Mouse (Mus musculus) bone marrow macrophage, adult 2 months (primary cell): ENCODE data around the gene Pex16.

Experiments
- CTCF ChIP-seq: IDR thresholded peaks from 2 replicates; pipeline ENCODE4 v1.5.1; 2012; ENCODE audit warnings: low read depth, mild to moderate bottlenecking, low read length, moderate library complexity
- POLR2A ChIP-seq: IDR thresholded peaks from 2 replicates; pipeline ENCODE4 v1.6.1; 2012; ENCODE audit warnings: mild to moderate bottlenecking, low read depth, low read length, borderline replicate concordance

DNA sequence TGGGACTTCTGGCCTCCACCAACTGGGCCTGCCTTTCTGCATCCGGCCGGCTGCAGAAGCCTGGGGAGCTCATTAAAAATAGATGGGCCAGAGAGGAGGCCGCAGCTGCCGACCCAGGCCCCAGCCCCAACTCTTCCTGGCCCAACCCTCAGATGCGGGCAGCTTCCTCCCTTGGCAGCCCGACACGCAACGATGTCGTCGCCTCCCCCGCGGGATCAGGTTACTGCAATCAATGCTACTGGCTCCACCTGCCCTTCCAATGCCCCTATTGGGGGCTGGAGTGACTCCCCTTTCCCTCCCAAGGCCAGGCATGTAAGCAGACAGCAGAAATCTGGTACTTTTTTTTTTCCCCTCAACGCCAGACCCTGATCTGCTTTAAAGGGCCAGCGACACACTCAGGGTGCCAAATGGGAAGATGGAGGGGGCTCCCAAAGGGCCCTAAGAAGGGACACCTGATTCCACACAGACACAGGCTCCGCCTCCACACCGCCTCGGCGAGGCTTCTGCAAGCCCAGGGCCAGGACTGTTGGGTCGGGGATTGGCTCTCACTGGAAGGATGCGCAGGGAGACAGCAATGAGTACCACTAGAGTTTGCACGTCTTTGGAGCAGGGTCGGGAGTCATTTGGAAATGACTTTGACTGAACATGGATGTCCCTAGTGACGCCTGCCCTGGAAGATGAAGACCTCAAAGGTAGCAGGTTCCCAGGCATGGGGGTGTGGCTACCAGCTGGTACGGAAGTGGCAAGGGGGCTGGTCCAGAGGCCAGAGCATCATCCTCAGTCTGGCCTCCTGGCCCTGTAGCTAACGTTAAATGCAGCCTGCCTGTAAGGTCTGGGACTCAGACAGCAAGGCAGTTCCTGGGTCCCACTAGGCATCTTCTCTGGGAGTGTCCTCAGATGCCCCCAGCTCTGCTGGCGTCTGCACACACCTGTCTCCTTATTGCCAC, 18.1 kb downstream of the Pex16 start:
- TF ChIP-seq CTCF (no peak), POLR2A (no peak)
